Mouse (Mus musculus) cortical plate, adult 2 months (tissue): ENCODE results near the gene Nedd9. TPM values are rescaled to one million over a fixed set of nuclear protein-coding genes. Genes with fewer than 3 reads are reported as not detected.

Experiments used
- H3K27ac ChIP-seq: fragments of 200-500 bp; 2 replicates; pipeline ENCODE4 v1.5.1; 2012; ENCODE audit warnings: low read length, control low read depth, inconsistent platforms; ENCODE audit not compliant: insufficient read depth
- H3K4me1 ChIP-seq: fragments of 200-500 bp; 2 replicates; pipeline ENCODE4 v1.6.1; 2011; ENCODE audit warnings: low read length; ENCODE audit not compliant: control insufficient read depth, insufficient read depth
- H3K4me3 ChIP-seq: fragments of 200-500 bp; 2 replicates; pipeline ENCODE4 v1.5.1; 2011; ENCODE audit warnings: mild to moderate bottlenecking, low read length, control low read depth; ENCODE audit not compliant: insufficient read depth
- CTCF ChIP-seq: fragments of 200-500 bp; IDR thresholded peaks from 2 replicates; pipeline ENCODE4 v1.5.1; 2011; ENCODE audit warnings: mild to moderate bottlenecking, control low read depth, low read length; ENCODE audit not compliant: insufficient read depth; ENCODE audit errors: extremely low read depth
- POLR2A ChIP-seq: fragments of 200-500 bp; IDR thresholded peaks from 2 replicates; pipeline ENCODE4 v1.6.1; 2011; ENCODE audit warnings: mild to moderate bottlenecking, low read length, control low read depth; ENCODE audit not compliant: insufficient read depth; ENCODE audit errors: extremely low read depth
- polyA plus RNA-seq: library from polyadenylated mRNA; depleted of rRNA; stranded (reverse); fragments of >200 nt; gene quantifications from 2 replicates; pipeline ENCODE4 v1.2.3, GENCODE M21; 2012

Nedd9 gene
- polyA plus RNA-seq, 1 experiment = 4.5 TPM

DNA sequence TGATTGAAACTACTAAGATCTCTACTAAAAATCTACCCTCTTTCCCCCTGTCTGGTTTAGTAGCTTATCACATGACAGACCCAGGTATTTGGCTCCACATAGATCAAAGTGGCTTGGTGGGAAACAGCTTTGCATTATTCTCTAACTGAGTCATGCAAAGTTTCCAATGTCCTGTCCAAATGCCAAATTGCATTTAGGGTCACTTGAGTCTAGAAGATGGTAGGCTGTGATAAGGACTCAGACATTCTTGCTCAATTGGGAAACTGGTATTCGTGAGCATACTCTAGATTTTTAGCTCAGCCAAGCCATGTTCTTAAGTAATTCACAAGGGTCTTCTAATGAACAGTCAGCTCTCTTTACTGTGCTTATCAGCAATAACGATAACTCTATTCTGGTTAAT is 7.5 kb upstream of the Nedd9 start:
- H3K4me1 ChIP-seq = no peaks in the 10 kb centered on the region
- H3K4me3 ChIP-seq = no peak overlapping the region
- no peak overlapping the region for H3K27ac ChIP-seq
- TF ChIP-seq POLR2A (no peak), CTCF (no peak)

DNA sequence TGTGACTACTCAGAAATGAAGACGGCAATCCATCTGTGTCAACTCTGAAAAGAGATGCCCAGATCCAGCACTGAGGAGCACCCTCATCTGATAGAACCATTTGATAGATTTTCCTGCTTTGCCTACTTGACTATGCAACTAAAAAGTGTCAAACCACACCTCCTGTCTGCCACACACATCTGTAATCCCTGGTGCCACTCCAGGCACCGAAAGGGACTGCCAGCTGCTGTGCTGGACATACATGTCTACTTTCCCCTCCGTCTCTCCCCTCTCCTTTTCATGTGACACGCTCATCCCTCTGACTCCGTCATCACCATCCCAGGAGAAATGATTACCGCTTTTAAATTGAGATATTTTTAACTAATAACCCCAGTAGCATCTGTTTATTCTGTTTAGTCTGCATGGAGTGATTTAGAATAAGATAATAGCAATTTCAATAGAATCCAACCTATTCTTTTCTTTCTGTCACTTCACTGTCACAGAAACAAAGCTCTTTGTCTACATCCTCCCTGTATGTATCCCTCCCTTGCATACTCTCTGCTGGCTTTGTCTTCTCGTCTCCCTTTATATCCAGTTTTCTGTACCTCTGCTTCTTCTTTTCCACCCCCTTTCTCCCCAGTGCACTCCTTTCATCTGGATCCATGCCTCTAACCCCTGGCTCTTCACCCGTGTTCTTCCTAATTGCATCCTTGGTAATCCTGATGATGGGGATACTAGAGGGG is 5.0 kb upstream of the Nedd9 start:
- TF ChIP-seq CTCF (no peak), POLR2A (no peak)
- no peaks in the 10 kb centered on the region for H3K4me1 ChIP-seq
- H3K27ac ChIP-seq = no peak overlapping the region
- H3K4me3 ChIP-seq = no peak overlapping the region

DNA sequence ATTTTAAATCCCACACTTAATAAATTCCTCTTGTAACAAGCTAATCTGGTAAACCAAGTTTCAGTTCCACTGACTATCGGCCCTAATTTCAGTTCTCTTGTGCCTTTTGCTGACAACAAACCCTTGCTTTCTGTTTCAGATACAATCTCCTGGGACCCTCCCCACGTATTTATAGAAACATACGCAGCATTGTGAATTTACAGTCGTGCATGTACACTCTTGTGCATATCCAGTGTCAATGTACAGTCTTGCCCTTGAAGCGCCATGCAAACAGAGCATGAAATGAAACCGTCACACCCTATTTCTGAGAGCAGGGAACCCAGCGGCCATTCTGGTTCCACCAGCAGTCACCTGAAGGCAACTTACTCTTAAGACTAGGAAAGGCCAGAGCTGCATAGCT is 4.4 kb upstream of the Nedd9 start:
- Histone ChIP-seq H3K27ac (no peak overlapping the region), H3K4me1 (no peaks in the 10 kb centered on the region), H3K4me3 (no peak overlapping the region)
- no peak for TF ChIP-seq POLR2A
- TF ChIP-seq CTCF = no peak

DNA sequence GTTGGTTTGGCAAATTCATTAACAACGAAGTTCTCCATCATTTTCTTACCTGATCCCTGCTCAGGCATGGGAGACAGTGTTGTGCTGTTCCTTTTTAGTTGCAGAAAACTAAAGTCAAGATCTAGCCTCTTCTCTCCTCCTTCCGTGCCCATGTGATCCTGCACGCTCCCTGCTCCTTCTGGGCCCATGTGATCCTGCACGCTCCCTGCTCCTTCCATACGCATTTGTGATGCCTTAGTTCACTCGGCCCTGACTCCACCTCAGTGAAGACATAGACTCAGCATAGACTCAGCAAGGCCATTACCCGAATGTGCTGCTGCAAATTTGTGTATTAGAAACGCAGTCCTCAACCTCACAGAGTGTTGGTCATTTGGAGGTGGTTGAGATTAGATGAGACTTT is 3.1 kb upstream of the Nedd9 start:
- Histone ChIP-seq H3K27ac (no peak overlapping the region), H3K4me1 (no peaks in the 10 kb centered on the region), H3K4me3 (no peak overlapping the region)
- TF ChIP-seq CTCF (no peak), POLR2A (no peak)

DNA sequence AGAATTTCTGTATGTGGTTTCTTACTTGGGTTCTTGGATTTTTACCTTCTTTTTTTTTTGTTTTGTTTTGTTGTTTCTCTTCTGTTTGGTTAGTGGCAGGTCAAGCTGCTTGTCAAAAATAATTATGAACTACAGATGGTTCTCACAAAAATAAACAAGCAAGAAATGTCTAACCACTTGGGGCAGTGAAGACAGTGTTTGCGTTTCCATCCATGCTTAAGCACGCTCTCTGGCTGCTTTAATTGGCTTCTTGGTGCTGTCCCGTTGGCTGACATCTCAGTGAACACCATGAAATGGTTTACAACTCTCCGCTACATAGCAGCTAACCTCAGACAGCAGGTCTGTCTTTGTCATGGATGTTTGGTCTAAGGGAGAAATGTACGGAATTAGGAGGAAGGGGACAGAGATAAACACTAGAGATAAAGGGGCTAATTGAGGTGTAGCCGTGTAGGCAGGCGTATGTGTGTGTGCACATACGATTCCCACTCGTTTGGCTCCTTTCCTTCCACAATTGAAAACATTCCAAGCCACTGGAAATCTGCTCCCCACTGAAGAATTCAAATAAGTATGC is 2.6 kb upstream of the Nedd9 start:
- H3K4me3 ChIP-seq = no peak overlapping the region
- H3K27ac ChIP-seq = no peak overlapping the region
- H3K4me1 ChIP-seq = no peaks in the 10 kb centered on the region; the same call in 1 of the 2 replicates
- TF ChIP-seq CTCF = no peak
- no peak for TF ChIP-seq POLR2A

DNA sequence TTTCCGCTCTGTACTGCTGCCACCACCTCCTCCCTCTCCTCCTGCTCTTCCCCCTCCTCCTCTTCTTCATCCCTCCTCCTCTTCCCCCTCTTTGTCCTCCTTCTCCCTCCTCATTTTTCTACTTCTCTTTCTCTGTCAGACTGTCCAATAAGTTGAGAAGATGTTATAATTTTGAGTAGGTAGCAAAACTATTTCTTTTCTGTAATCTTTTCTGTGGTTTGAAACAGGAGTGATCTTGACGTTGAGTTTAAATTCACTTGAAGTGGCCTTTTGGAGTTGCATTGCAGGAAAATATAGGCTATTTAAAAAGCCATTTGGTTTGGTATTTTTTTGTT is 214 bp upstream of the Nedd9 start:
- Histone ChIP-seq H3K4me1 (no peaks in the 10 kb centered on the region; the same call in 1 of the 2 replicates), H3K4me3 (no peak overlapping the region), H3K27ac (no peak overlapping the region)
- TF ChIP-seq POLR2A (no peak), CTCF (no peak)

DNA sequence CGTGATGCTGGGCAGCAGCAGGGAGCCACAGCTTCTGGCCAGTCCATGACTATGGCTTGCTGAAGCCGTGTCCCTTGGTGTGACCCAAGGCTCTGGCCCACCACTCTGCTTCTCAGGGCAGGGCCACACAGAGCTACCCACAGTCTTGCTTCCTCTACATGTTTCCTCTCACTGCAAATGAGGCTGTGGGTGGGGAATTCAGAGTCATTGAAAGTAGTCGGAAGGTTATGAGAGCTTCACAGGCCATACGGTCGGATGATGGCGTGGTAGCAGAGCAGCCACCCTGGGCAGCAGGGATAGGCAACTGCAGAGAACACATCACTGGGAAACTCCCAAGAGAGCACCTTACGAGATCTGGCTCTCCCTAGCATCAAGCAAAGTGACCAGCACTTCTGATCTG is 3.2 kb downstream of the Nedd9 start:
- TF ChIP-seq POLR2A = no peak
- TF ChIP-seq CTCF = no peak
- Histone ChIP-seq H3K4me1 (no peaks in the 10 kb centered on the region; the same call in 1 of the 2 replicates), H3K4me3 (no peak overlapping the region), H3K27ac (no peak overlapping the region)

DNA sequence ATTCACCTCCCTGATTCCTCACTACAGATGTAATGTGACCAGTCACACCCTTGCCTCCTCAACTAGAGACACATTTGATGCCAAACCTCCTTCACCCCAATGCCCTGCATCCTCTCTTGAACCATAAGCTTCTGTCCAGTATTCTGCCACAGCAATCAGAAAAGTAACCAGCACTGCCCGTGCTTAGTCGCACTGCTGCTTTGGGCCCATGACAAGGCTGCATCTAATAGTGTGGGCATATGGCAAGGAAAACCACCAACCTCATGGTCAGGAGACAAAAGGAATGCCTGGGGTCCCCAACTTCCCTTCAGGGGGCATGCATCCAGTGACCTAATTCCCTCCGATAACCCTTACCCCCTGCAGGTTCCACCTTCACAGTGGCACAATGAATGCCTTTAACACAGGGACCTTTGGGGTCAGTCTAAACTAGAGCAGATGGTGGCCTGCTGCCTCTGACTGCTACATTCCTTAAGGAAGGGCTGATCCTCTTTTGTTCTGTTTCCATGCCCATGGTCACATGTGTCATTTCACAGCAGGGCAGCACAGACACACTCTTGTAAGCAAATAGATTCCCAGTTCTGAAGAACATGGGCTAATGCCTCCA is 4.7 kb downstream of the Nedd9 start:
- H3K4me3 ChIP-seq = no peak overlapping the region
- no peak for TF ChIP-seq POLR2A
- no peak for TF ChIP-seq CTCF
- no peaks in the 10 kb centered on the region; the same call in 1 of the 2 replicates for H3K4me1 ChIP-seq
- H3K27ac ChIP-seq = no peak overlapping the region

DNA sequence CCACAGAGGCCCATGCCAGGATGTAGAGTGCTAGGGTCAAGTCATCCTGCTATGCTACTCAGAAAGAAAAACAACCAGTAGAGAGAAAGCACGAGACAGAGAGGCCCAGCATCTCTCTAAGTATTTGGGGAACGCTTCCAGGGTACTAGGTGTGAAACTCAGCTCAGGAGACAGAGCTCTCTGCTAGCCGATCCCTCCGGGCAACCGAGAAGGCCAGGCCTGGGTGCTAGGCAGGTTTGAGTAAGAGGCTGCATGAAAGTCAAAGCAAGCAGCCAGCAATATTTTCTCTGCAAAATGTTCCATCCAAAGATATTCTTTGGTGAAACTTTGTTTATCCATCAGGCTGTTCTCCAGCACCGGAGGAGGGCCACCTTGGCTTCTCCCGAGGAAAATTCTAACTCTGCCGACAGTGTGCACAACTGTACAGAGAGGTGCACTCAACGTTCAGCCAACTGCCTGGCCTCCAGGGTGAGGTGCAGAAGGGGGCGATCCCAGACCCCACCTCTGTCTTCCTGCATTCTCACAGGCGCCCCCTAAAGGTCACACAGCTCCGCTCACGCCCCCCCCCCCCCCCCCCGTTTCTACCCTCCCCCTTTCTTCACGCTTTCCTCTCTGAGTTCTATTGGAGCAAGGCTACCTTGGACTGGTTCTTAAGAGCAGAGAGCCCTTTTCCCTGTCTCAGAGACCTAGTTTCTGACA is 7.3 kb downstream of the Nedd9 start:
- no peak overlapping the region for H3K27ac ChIP-seq
- TF ChIP-seq CTCF = no peak
- no peak for TF ChIP-seq POLR2A
- no peaks in the 10 kb centered on the region; the same call in 1 of the 2 replicates for H3K4me1 ChIP-seq
- no peak overlapping the region for H3K4me3 ChIP-seq

DNA sequence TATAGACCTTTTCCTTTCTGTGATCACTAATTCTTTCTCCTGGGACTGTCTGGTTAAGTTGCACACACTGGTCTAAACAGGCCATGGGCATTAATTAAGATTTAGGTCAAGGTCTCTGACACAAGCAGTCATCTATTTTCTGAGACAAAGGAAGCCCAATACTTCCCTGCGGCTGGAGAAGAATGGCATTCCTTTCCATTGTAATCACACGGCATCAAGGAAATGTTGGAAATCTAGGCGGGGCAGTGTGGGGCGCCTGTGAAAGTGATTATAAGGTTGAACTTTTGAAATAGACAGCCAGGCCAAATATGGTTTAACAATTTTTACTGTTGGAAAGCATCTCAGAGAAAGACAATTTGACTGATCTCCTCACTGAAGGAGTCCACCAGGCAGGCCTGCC is 10.9 kb downstream of the Nedd9 start:
- H3K4me3 ChIP-seq = no peak overlapping the region
- no peak for TF ChIP-seq POLR2A
- TF ChIP-seq CTCF = no peak
- no peak overlapping the region for H3K27ac ChIP-seq
- H3K4me1 ChIP-seq = no peaks in the 10 kb centered on the region
